Mouse (Mus musculus): ENCODE measurements around the gene Cldn14.

- TF ChIP-seq CTCF (conservative IDR thresholded peaks at IDR 0.05; ENCODE audit: low read length): no peak
- no peak for TF ChIP-seq POU5F1 (IDR thresholded peaks at IDR 0.05; ENCODE audit: borderline replicate concordance, low read length)
Measured at GRCm38 (mm10) chr16:93884722-93885113, 123.9 kb downstream of the Cldn14 start.

All from E14TG2a.4 (cell line).